Mouse (Mus musculus): ENCODE measurements around the gene Ddc. TPM values are rescaled to one million over a fixed set of nuclear protein-coding genes. Genes with fewer than 3 reads are reported as not detected.
A peak's percentile ranks its signal among the peaks of the same experiment; 100 is the strongest.

Ddc gene
- polyA plus RNA-seq, 1 experiment from 2014 or later: 114 TPM

- Histone ChIP-seq H3K4me1 (ENCODE audit: control insufficient read depth in 2 of 2, insufficient read depth in 2 of 2, low read length in 2 of 2) (peaks cover 28 to 64% of the 10 kb centered on the region in 2 experiments), H3K4me2 (ENCODE audit: low read length) (no peak overlapping the region), H3K9ac (ENCODE audit: low read length) (peak overlapping the region; percentile 45; the same call in 1 of the 2 replicates), H3K4me3 (ENCODE audit: control insufficient read depth in 1 of 2, insufficient read depth in 1 of 2, low read depth in 1 of 2, low read length in 2 of 2) (no peak overlapping the region), H3K36me3 (ENCODE audit: control insufficient read depth, insufficient read depth, low read length) (no peaks in the 10 kb centered on the region), H3K27me3 (ENCODE audit: control insufficient read depth, insufficient read depth, low read length) (no peaks in the 10 kb centered on the region), H3K27ac (replicated peaks in 1 of 2; ENCODE audit: control insufficient read depth in 1 of 2, insufficient read depth in 1 of 2, low read depth in 2 of 2, low read length in 2 of 2) (peak overlapping the region; percentile 34 to 89; a peak in 3 of 4 replicates), H3K9me3 (ENCODE audit: control insufficient read depth, low read length) (no peaks in the 10 kb centered on the region)
- ATAC-seq (ENCODE audit: insufficient number of reproducible peaks, insufficient read depth, low FRiP score, low read depth): no peak
- WGBS: 41% methylated on average over 1 of the region's 1 CpGs
Observed at GRCm38 (mm10) chr11:11881783-11882155, 16.2 kb downstream of the Ddc start.

- H3K36me3 ChIP-seq (ENCODE audit: control insufficient read depth, insufficient read depth, low read length): no peaks in the 10 kb centered on the region
- no peaks in the 10 kb centered on the region for H3K27me3 ChIP-seq (ENCODE audit: control insufficient read depth, insufficient read depth, low read length)
- peaks cover 28 to 60% of the 10 kb centered on the region in 2 experiments for H3K4me1 ChIP-seq (ENCODE audit: control insufficient read depth in 2 of 2, insufficient read depth in 2 of 2, low read length in 2 of 2)
- no peak overlapping the region for H3K4me3 ChIP-seq (ENCODE audit: control insufficient read depth in 1 of 2, insufficient read depth in 1 of 2, low read depth in 1 of 2, low read length in 2 of 2)
- H3K9ac ChIP-seq (ENCODE audit: low read length): peak overlapping the region; percentile 45
- H3K27ac ChIP-seq (replicated peaks in 1 of 2; ENCODE audit: control insufficient read depth in 1 of 2, insufficient read depth in 1 of 2, low read depth in 2 of 2, low read length in 2 of 2): peak overlapping the region; percentile 72 to 89
- WGBS: 29% methylated on average over 13 of the region's 13 CpGs
- no peak overlapping the region for H3K4me2 ChIP-seq (ENCODE audit: low read length)
- H3K9me3 ChIP-seq (ENCODE audit: control insufficient read depth, low read length): no peaks in the 10 kb centered on the region
- no peak for ATAC-seq (ENCODE audit: insufficient number of reproducible peaks, insufficient read depth, low FRiP score, low read depth)
Observed at GRCm38 (mm10) chr11:11881026-11881782, 16.7 kb downstream of the Ddc start.

GRCm38 (mm10) chr11:11880351-11880750 lies 17.6 kb downstream of the Ddc start:
- Histone ChIP-seq H3K9ac (ENCODE audit: low read length) (0 out of 2 replicates have a peak overlapping the region, but pooled peaks have one; percentile 6), H3K4me2 (ENCODE audit: low read length) (no peak overlapping the region), H3K36me3 (ENCODE audit: control insufficient read depth, insufficient read depth, low read length) (no peaks in the 10 kb centered on the region), H3K27ac (replicated peaks in 1 of 2; ENCODE audit: control insufficient read depth in 1 of 2, insufficient read depth in 1 of 2, low read depth in 2 of 2, low read length in 2 of 2) (peak overlapping the region; percentile 72 to 89), H3K4me3 (ENCODE audit: control insufficient read depth in 1 of 2, insufficient read depth in 1 of 2, low read depth in 1 of 2, low read length in 2 of 2) (no peak overlapping the region), H3K9me3 (ENCODE audit: control insufficient read depth, low read length) (no peaks in the 10 kb centered on the region), H3K27me3 (ENCODE audit: control insufficient read depth, insufficient read depth, low read length) (no peaks in the 10 kb centered on the region), H3K4me1 (ENCODE audit: control insufficient read depth in 2 of 2, insufficient read depth in 2 of 2, low read length in 2 of 2) (peaks cover 29 to 60% of the 10 kb centered on the region in 2 experiments)
- no peak for ATAC-seq (ENCODE audit: insufficient number of reproducible peaks, insufficient read depth, low FRiP score, low read depth)
- 85% methylated on average over 7 of the region's 7 CpGs for WGBS

GRCm38 (mm10) chr11:11879699-11880002 lies 18.3 kb downstream of the Ddc start:
- Histone ChIP-seq H3K4me2 (ENCODE audit: low read length) (no peak overlapping the region), H3K4me3 (ENCODE audit: control insufficient read depth in 1 of 2, insufficient read depth in 1 of 2, low read depth in 1 of 2, low read length in 2 of 2) (no peak overlapping the region), H3K4me1 (ENCODE audit: control insufficient read depth in 2 of 2, insufficient read depth in 2 of 2, low read length in 2 of 2) (peaks cover 33 to 61% of the 10 kb centered on the region in 2 experiments), H3K9me3 (ENCODE audit: control insufficient read depth, low read length) (no peaks in the 10 kb centered on the region), H3K27me3 (ENCODE audit: control insufficient read depth, insufficient read depth, low read length) (no peaks in the 10 kb centered on the region), H3K9ac (ENCODE audit: low read length) (peak overlapping the region; percentile 64), H3K36me3 (ENCODE audit: control insufficient read depth, insufficient read depth, low read length) (no peaks in the 10 kb centered on the region), H3K27ac (replicated peaks in 1 of 2; ENCODE audit: control insufficient read depth in 1 of 2, insufficient read depth in 1 of 2, low read depth in 2 of 2, low read length in 2 of 2) (peak overlapping the region; percentile 83 to 89)
- 73% methylated on average over 4 of the region's 4 CpGs for WGBS
- no peak for ATAC-seq (ENCODE audit: insufficient number of reproducible peaks, insufficient read depth, low FRiP score, low read depth)

- H3K4me1 ChIP-seq (ENCODE audit: control insufficient read depth in 2 of 2, insufficient read depth in 2 of 2, low read length in 2 of 2): peaks cover 35 to 63% of the 10 kb centered on the region in 2 experiments
Observed at GRCm38 (mm10) chr11:11878981-11879698, 18.8 kb downstream of the Ddc start.

GRCm38 (mm10) chr11:11878278-11878980 lies 19.5 kb downstream of the Ddc start:
- Histone ChIP-seq H3K36me3 (ENCODE audit: control insufficient read depth, insufficient read depth, low read length) (no peaks in the 10 kb centered on the region), H3K4me1 (ENCODE audit: control insufficient read depth in 2 of 2, insufficient read depth in 2 of 2, low read length in 2 of 2) (peaks cover 36 to 70% of the 10 kb centered on the region in 2 experiments), H3K9ac (ENCODE audit: low read length) (peak overlapping the region; percentile 64), H3K27me3 (ENCODE audit: control insufficient read depth, insufficient read depth, low read length) (no peaks in the 10 kb centered on the region), H3K4me3 (ENCODE audit: control insufficient read depth in 1 of 2, insufficient read depth in 1 of 2, low read depth in 1 of 2, low read length in 2 of 2) (no peak overlapping the region), H3K4me2 (ENCODE audit: low read length) (no peak overlapping the region), H3K9me3 (ENCODE audit: control insufficient read depth, low read length) (no peaks in the 10 kb centered on the region), H3K27ac (replicated peaks in 1 of 2; ENCODE audit: control insufficient read depth in 1 of 2, insufficient read depth in 1 of 2, low read depth in 2 of 2, low read length in 2 of 2) (peak overlapping the region; percentile 89)
- 8% methylated on average over 9 of the region's 11 CpGs for WGBS
- peak; percentile 76 for ATAC-seq (ENCODE audit: insufficient number of reproducible peaks, insufficient read depth, low FRiP score, low read depth)

More at GRCm38 (mm10) chr11:11878981-11879698, 18.8 kb downstream of the Ddc start:
- Histone ChIP-seq H3K9me3 (ENCODE audit: control insufficient read depth, low read length) (no peaks in the 10 kb centered on the region), H3K9ac (ENCODE audit: low read length) (peak overlapping the region; percentile 64), H3K4me3 (ENCODE audit: control insufficient read depth in 1 of 2, insufficient read depth in 1 of 2, low read depth in 1 of 2, low read length in 2 of 2) (no peak overlapping the region), H3K4me2 (ENCODE audit: low read length) (no peak overlapping the region), H3K27me3 (ENCODE audit: control insufficient read depth, insufficient read depth, low read length) (no peaks in the 10 kb centered on the region), H3K36me3 (ENCODE audit: control insufficient read depth, insufficient read depth, low read length) (no peaks in the 10 kb centered on the region), H3K27ac (replicated peaks in 1 of 2; ENCODE audit: control insufficient read depth in 1 of 2, insufficient read depth in 1 of 2, low read depth in 2 of 2, low read length in 2 of 2) (peak overlapping the region; percentile 83 to 89)
- 41% methylated on average over 10 of the region's 10 CpGs for WGBS
- peak; percentile 52 for ATAC-seq (ENCODE audit: insufficient number of reproducible peaks, insufficient read depth, low FRiP score, low read depth)

- no peak overlapping the region; the same call in 1 of the 2 replicates for H3K9ac ChIP-seq (ENCODE audit: low read length)
- no peak overlapping the region for H3K4me3 ChIP-seq (ENCODE audit: control insufficient read depth in 1 of 2, insufficient read depth in 1 of 2, low read depth in 1 of 2, low read length in 2 of 2)
- no peaks in the 10 kb centered on the region for H3K9me3 ChIP-seq (ENCODE audit: control insufficient read depth, low read length)
- WGBS: 26% methylated on average over 4 of the region's 4 CpGs
- H3K4me2 ChIP-seq (ENCODE audit: low read length): no peak overlapping the region
- peak overlapping the region; percentile 83 to 89 for H3K27ac ChIP-seq (replicated peaks in 1 of 2; ENCODE audit: control insufficient read depth in 1 of 2, insufficient read depth in 1 of 2, low read depth in 2 of 2, low read length in 2 of 2)
- H3K27me3 ChIP-seq (ENCODE audit: control insufficient read depth, insufficient read depth, low read length): no peaks in the 10 kb centered on the region
- H3K4me1 ChIP-seq (ENCODE audit: control insufficient read depth in 2 of 2, insufficient read depth in 2 of 2, low read length in 2 of 2): peaks cover 41 to 75% of the 10 kb centered on the region in 2 experiments
- no peak for ATAC-seq (ENCODE audit: insufficient number of reproducible peaks, insufficient read depth, low FRiP score, low read depth)
- H3K36me3 ChIP-seq (ENCODE audit: control insufficient read depth, insufficient read depth, low read length): no peaks in the 10 kb centered on the region
Observed at GRCm38 (mm10) chr11:11877891-11878277, 20.1 kb downstream of the Ddc start.
